Mouse (Mus musculus) kidney, adult 8-10 months (tissue): ENCODE measurements around the gene Exo5.

ENCODE experiments used
- DNase-seq, 2 experiments: peaks; one replicate each; pipeline ENCODE4 v3.0.0; 2022

Exo5 gene

DNA sequence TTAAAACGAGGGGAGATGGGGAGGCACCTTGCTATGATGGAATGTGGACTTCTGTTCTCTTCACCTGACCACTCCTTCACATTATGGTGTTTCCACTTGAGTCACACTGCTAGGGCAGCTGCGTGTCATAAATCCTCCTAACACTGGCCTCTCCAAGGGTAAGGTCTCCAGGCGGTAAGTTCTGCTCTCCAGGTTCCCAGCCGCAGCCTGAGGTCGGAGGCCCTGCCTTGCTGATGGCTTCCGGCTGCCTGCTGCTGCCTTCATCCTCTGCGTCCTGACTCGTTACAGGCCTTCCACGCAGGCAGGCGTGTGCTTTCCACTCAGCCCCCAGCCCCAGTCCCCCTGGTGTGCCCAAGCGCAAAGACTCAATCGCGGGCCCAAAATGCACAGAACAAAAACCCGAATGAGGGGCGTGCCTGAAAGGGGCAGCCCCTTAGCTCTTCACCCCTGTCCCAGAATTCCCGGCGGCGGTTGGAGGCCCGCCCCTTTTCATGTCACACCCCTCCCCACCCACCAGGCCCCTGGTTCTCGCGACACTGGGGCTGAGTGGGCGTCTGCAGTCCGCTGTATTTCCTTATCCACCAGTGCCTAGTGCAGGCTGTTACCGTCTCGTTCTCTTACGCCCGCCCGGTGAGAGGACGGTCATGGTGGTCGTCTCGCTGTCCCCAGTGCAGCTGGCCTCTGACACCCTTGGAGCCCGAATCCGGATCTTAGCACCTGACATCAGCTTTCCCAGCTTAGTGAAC lies at the start of gene Exo5:
Gene Exo5 (minus strand): TSS at position 464 of the 746 bp plus-strand sequence.
- peak; percentile 83 to 88 for DNase-seq

DNA sequence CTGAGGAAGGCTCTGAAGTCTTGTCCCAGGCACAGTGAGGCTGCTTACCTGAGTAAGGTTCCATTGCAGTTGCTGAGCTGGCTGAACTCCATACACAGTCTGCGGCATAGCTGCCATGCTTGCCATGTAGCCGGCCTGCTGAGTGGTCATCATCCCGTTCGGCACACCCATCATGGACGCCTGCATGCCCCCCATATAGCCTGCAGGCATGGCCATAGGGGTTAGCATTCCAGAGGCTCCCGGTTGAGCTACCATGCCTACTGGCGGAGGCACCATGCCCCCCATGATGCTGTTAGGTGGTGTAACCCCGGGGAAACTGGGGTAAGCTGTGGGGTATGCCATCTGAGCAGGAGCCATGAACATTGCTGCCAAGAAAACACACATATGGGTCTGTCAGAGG lies 47.0 kb upstream of the Exo5 start:
- DNase-seq = no peak

DNA sequence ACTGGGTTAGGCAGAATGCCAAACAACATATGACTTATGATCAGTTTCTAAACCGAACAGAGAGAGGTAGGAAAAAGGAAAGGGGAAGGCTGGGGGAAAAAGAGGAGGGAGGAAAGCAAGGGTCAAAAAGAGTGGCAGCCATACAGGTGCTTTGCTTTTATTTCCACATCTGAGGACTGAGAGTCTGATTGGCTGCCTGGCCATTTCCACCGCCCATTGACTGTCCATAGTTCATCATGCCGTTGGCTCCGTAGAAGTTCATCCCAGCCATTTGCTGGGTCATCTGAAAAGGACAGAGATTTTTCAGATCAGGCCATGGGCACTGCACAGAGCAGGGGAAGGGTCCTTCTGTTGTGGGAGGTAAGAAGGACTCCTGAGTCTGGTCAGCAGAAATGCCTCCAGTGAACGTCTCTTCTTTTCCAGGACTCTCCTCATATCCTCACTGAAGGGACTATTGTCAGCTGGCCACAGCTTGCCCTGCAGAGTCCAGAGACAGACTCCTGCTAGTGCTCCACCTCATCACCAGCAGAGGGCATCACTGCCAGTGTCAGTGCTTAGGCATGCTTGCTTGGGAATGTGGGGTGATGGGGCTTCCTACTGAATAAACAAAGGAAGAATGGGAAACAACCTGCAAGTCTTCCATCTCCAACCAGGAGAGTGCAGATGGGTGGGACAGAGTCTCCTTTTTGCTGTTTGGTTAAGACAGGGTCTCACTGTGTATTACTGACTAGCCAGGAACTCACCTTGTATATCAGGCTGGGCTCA lies 44.7 kb upstream of the Exo5 start:
- peak; percentile 25 to 53 for DNase-seq

DNA sequence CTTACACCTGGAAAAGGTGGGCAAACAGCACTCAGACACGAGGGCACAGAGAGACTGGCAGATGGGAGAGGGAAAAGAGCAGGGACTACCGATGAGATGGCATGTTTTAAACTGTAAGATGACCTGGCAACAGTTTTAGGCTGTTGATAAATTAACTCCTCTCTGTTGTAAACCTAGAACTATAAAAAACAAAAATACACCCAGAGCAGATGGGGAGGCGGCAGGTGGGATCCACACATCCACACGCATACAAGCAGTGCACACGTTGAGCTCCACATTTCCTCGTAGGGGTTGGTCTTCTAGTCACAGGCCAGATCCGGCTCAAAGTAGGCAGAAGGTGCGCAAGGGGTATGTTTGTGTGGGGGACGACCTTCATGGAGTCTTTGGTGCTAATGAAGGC lies 43.7 kb upstream of the Exo5 start:
- DNase-seq = no peak

DNA sequence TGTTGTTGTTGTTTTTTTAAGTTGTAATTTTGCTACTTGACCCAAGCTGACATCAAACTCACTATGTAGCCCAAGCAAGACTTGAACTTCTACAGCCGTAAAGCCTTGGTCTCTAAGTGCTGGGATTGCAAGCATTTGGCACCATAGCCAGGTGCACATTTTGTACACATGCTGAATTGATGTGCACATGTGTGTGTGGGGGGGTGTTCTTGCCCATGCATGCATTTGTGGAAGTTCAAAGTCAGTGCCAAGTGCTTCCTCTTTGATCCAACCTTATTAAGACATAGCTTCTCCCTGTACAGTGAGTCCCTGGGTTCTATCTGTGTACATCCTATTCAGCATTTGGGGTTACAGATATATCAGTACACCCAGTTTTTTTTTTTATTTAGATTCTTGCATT lies 30.8 kb upstream of the Exo5 start:
- DNase-seq = no peak

DNA sequence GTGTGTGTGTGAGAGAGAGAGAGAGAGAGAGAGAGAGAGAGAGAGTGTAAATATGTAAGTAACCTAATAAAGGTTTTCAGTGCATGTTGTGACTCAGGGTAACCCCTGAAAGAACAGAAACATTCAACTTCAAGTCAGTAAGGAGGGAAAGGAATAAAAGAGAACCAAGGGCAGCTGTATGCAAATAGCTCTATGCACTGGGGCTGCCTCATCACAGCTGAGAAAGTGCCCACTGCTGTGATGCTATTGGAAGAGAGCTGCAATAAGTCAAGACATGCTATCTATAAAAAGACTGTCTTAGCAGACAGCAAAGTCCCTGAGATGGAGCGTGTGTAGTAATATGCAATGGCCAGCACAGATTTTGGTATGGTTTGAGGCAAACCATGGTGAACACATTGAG lies 28.9 kb upstream of the Exo5 start:
- no peak for DNase-seq

DNA sequence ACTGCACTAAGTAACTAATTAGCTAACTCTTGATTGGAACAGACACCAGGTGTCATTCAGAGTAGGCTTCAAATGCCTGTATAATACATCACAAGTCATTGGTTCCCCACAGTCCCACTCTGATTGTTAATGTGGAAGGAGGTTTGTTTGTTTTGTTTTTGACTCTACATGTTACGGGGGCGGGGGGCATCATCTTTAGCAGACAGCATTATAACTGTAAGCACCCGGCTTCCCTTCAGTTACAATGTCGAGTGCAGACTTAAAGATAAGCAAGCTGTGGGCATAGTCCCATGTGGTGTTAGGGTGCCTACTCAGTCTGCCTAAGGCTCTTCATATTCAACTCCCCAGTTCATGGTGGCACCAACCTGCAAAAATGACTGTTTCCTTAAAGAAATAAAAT lies 28.2 kb upstream of the Exo5 start:
- no peak for DNase-seq

DNA sequence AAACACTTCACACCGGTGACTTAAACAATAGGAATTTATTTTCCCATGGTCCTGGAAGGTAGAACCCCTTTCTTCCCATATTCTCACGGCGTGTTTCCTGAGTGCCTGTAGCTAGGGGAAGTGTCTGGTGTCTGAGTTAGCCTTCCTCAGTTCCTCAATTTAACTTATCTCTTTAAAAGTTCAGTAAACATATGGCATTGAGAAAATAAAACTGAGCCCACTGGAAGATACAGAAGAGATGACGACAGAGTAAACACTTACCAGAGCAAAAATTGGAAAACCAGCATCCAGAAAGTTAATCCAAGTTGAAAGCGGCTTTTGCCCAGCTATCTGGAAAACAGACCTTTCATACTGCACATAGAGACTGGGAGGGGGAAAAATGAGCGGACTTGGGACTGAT lies 27.3 kb upstream of the Exo5 start:
- no peak for DNase-seq

DNA sequence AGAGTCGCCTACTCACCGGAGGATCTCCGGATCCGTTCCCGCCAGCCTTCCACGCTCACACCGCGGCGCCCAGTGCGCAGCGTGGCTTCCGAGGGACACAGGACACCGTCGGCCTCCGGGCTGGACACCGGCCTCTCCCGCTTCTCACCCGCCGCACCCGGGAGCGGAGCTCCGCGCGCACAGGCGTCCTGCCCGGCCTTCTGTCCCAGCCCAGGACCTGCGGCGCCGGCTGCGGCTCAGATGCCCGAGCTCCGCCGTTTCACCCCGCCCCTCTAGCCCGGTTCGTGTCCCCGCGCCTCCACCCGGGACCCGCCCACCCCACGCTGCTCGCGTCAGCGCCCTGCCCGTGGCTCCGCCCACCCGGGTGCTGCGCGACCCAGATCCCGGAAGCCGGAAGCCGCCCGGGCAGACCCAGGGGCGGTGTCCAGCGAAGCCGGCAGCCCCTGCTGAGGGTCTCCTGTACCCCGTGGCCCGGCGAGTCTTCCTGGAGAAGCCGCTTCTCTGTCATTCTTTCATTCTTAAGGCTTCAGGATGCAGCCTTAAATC lies 26.7 kb upstream of the Exo5 start, which contains the start of gene Zfp69:
Gene Zfp69 (minus strand): TSS at position 272 of the 546 bp plus-strand sequence.
- peak; percentile 85 to 88 for DNase-seq

DNA sequence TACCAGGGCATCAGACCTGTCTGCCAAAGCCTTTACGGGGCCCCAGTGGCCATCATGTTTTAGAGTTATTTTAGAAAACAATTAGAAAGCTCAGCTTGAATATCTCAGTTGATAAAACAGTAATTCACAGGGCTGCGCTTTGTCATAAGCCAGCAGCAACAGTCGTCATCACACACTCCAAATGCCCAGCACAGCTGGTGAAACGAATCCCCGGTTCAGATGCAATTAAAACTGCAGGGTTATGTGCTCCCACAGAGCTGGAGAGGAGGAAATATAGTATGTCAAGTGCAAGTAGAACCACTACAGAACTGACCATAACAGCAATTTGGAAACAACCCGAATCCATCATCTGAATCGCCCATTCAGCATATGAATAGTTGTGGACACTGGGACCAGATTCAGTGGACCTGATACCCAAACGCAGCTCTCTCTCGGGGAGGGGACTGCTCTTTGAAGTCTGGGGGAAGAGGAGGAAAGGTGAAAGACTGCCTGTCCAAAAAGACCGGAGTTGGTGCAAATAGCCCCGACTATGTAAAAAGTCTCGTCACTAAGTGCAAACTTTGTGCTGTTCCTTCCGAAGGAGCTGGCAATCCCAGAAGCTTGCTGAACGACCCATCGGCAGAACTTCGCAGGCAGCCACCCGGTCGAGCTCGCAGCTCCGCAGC lies 26.1 kb upstream of the Exo5 start:
- no peak for DNase-seq

DNA sequence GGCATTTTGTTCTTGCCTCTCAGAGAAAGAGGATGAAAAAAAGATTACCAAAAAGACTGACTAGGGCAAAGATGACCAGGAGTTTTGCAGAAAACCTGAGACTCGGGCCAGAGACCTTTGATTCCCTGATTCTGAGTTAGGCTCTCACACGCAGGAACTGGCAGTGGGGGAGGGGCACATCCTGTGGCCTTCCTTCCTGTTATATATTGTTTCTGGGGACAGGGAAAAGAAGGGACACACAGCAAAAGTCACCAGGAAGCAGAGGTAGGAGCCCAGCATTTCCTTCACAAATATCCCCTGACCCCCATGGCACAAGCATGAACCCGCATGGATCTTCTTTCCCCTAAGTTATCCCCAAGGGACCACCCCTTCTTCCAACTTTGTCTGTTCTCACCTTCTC lies 24.1 kb upstream of the Exo5 start:
- peak in 1 of 2 experiments; percentile 55 for DNase-seq

DNA sequence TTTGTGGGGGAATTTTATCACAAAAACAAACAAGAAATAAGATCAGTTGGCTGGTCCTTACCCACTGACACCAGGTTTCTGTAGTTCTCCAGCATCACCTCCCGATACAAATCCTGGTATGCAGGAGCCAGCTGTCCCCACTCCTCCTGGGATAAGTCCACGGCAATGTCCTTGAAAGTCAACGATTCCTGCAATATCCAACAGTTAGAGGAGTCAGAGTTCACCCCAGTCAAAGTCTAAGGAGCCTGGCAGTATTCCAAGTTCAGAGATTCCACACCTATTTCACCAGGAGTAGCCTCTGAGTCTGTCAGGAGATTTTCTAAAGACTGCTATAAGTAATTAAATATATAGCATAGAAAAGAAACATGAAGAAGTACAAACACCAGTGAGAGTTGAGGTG lies 10.2 kb upstream of the Exo5 start:
- DNase-seq = peak; percentile 53 to 70

DNA sequence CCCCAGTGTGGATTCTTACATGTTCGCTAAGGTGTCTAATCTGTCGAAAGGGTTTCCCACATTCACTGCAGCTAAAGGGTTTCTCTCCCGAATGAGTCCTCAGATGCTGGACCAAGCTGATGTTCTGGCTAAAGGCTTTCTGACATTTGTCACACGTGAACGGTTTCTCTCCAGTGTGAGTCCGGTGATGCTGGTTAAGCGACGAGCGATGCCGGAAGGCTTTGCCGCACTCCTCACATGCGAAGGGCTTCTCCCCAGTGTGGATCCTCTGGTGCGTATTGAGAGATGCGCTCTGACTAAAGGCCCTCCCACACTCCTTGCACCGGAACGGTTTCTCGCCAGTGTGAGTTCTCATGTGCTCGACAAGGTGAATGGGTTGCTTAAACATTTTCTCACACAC lies 5.9 kb upstream of the Exo5 start:
- DNase-seq = no peak

DNA sequence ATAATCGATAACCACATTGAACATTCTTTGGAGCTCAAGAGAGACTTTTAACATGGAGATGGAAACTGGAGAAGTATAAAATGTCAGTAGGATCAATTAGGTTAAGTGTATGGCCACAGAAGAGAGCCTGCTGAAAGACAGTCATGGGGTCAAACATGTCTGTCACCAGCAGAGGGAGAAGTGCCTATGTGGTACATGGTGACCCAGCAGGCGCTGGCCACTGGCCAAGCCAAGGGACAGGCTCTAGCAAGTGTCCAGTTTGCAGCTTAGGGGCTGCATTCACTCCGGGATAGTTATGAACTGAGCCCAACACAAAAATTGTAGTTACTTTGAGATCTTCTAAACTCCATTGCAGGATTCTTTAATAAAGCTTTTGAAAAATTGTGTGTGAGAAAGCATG lies 3.9 kb upstream of the Exo5 start:
- DNase-seq = no peak

DNA sequence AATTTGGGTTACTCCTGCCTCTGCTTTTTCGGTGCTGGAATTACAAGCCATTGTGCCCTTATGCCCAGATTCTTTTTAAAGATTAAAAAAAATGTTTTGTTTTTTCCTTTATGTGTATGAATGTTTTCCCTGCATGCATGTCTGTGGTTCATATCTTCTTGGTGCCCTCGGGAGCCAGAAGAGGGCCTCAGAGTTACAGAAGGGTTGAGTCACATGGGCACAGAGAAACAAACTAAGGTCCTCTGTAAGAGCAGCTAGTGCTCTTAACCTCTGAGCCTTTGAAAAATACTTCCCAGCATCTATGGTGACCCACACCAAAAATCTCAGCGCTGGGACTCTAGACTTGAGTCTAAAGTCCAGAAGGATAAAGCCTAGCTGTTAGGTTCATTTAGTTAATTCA lies 569 bp upstream of the Exo5 start:
- DNase-seq = peak; percentile 58 to 63

DNA sequence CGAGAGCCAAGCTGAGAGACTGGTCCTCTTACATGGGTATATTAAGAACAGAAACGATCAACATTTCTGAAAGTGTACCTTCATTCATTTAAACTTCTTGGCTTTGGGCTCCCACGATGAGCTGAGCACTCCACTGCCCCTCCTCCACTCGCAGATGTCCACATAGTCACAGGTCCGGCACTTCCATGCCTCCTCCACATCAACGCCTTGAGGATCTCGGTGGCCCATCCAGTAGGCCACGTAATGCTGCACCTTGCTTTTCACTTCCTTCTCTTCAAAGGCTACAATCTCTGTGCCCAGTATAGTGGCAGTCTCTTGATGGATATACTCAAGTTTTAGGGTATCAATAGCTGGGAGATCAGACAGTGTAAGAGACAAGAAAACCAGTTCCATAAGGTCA lies 3.4 kb downstream of the Exo5 start:
- DNase-seq = no peak

DNA sequence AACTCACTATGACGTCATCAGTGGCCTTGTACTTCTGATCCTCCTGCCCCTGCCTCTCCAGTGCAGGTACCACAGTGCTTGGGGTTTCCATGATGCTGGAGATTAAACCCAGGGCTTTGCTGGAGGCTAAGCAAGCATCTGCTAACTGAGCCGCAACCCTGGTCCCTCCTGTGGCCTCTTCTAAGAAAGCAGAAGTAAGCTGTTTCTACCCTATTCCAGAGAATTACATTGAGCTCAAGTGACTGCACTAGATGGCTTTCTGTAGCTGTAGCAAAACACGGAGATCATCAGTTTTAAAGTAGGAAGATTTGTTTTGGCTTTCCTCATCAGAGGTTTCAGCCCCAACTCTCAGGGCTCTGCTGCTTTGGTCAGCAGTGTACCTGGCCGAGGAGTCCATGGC lies 10.3 kb downstream of the Exo5 start:
- DNase-seq = no peak

DNA sequence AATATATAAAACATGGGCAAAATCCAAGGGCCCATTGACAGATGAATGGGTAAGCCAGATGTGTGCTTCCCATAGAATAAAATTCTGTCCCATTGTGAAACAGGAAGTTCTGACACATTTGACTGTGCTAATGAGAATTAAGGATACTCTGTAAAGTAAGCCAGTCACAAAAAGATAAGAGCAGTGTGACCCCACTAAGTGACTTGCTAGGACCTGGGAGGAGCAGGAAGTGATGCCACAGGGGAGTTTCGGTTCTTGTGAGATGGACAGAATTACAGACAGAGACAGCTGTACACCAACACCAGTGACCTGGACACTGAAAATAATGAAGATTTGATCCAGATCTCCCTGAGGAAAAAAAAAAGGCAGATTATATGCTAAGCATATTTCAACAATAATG lies 11.0 kb downstream of the Exo5 start:
- no peak for DNase-seq

DNA sequence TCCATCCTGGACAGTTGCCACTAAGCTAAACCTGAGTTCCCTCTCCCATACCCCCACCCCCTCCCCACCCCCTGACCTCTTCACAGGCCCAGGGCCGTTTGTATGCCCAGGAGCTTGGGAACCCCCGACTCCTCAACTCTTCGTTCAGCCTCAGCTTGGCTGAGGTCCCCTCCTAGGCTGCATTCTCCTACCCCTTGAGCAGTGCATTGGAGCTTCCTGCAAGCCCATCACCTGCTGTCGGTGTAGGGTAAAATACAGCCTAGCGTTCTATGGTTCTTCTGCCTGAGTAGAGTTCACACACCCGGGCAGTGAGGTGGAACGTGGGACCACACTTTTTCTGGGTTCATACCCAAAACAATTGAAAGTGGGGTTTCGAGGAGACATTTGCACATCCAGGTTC lies 11.4 kb downstream of the Exo5 start:
- DNase-seq = no peak

DNA sequence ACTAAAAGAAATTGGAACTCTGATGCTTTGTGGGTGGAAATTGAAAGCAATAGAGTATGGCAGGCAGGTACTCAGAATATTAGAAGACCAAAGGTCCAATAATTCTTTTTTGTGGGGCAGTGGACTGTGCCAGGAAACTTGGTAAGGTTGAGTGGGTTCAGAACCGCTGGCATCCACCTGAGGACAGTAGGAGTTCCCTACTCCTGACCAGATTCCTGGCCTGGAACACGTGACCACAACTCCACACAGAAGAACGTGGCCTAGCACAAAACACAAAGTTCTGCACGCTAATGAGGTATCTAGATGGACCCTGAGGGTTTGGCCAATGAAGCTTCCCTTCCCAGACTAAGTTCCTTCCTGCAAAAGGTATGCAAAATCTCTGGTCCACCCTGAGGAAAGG lies 12.0 kb downstream of the Exo5 start:
- DNase-seq = peak; percentile 51 to 58

DNA sequence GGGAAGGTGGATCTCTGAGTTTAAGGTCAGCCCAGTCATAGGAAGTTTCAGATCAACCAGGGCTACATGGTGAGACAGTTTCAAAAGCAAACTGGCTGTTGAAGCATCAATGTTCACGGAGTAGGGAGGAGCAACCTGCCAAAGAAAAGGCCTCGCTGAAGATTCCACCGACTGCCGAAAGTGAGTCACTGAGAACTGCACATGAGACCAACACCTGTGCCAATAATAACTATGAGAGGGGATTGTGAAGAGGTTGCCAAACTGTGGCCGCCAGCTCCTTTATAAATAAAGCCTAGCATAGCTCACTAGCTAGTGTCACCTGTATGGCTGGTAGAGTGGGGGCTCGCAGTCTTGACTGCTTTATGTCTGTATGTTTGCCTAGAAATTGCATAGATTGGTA lies 13.7 kb downstream of the Exo5 start:
- DNase-seq = no peak

DNA sequence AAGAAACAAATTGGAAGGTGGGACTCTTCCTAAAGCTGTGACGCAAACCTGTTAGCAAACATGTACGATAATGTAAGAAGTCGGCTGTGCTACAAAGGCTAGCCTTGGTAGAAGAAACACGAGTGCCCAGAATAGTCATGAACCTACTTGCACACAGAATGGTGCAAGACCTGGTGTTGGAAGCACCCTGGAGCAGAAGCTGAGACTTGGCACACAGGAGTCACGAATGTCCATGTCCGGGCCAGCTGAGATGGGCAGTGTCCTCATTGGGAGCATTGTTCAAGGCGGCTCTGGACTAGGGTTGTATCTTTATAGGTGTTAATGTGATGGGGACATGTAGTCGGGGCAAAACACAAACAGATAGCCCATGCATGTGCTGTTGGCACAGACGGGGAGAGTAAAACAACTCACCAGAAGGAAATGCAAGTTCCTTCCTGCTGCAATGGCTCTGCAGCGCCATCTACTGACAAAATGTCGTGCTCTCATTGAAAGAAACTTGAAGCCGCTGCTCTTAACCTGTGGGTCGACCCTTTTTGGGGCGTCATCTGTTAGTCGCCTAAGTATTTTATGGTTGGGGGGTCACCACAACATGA lies 15.2 kb downstream of the Exo5 start:
- DNase-seq = peak in 1 of 2 experiments; percentile 57

DNA sequence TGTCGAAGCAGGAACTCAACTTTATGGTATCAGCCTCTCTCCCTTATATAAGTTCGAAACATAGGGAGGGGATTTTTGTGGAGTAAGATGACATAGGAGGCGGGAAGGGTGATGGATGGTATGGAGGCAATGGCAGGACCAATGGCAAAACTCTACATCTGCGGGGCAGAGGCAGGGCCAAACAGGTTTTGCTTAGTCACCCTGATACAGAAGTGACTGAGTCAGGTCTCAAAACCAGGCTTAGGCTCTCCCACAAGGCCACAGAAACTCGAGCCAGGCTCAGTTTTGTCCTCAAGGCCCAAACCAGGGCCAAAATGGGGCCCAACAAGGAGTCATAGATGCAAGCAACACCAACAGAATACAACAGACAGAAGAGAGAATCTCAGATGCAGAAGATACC lies 19.2 kb downstream of the Exo5 start:
- no peak for DNase-seq
